Mouse (Mus musculus): ENCODE measurements around the gene Cntf.

- TF ChIP-seq CTCF (IDR thresholded peaks at IDR 0.05; ENCODE audit: borderline replicate concordance, insufficient read depth, low read depth, low read length) (no peak), POLR2A (IDR thresholded peaks at IDR 0.05; ENCODE audit: borderline replicate concordance, insufficient read depth, low read length) (no peak)
These were observed 3.0 kb downstream of the Cntf start for GRCm38 (mm10) chr19:12762212-12763130.
